Mouse (Mus musculus): Measurements from ENCODE around the gene Pik3r2. TPM values are rescaled to one million over a fixed set of nuclear protein-coding genes. Genes with fewer than 3 reads are reported as not detected.
A peak's percentile ranks its signal among the peaks of the same experiment; 100 is the strongest.

The Pik3r2 gene
- polyA plus RNA-seq, 1 experiment from 2014 or later, result 8.9 TPM

GRCm38 (mm10) chr8:70791975-70792691 is 15.6 kb upstream of the Pik3r2 start:
- DNase-seq (peak; percentile 97), ATAC-seq (peak; percentile 43)
- Histone ChIP-seq H3K4me3 (ENCODE audit: low read depth, low read length) (peak overlapping the region; percentile 56), H3K27me3 (ENCODE audit: insufficient read depth, low read length) (no peaks in the 10 kb centered on the region), H3K36me3 (replicated peaks; ENCODE audit: insufficient read depth, low read length) (peaks cover 29% of the 10 kb centered on the region), H3K9ac (replicated peaks) (peak overlapping the region; percentile 77), H3K27ac (ENCODE audit: low read depth) (peak overlapping the region; percentile 73), H3K4me1 (ENCODE audit: insufficient read depth) (peaks cover 50% of the 10 kb centered on the region), H3K9me3 (ENCODE audit: low read length) (no peaks in the 10 kb centered on the region), H3K4me2 (ENCODE audit: low read depth, low read length) (peak overlapping the region; percentile 85)
- TF ChIP-seq CTCF (IDR thresholded peaks at IDR 0.05; ENCODE audit: low read depth) (no peak), EP300 (IDR thresholded peaks at IDR 0.05; ENCODE audit: low read depth) (no peak)
- WGBS (ENCODE audit: insufficient replicate concordance), result 1% methylated on average over 58 of the region's 58 CpGs

- no peak for TF ChIP-seq CTCF (IDR thresholded peaks at IDR 0.05; ENCODE audit: low read depth)
- TF ChIP-seq EP300 (IDR thresholded peaks at IDR 0.05; ENCODE audit: low read depth), result no peak
- H3K36me3 ChIP-seq (replicated peaks; ENCODE audit: insufficient read depth, low read length), result peaks cover 37% of the 10 kb centered on the region
- peak overlapping the region; percentile 77 for H3K9ac ChIP-seq (replicated peaks)
- peak overlapping the region; percentile 73; the same call in 1 of the 2 replicates for H3K27ac ChIP-seq (ENCODE audit: low read depth)
- DNase-seq (peak; percentile 76), ATAC-seq (0 out of 2 replicates have a peak, but pooled peaks have one; percentile 8)
- H3K4me2 ChIP-seq (ENCODE audit: low read depth, low read length), result peak overlapping the region; percentile 85
- no peaks in the 10 kb centered on the region for H3K9me3 ChIP-seq (ENCODE audit: low read length)
- H3K4me3 ChIP-seq (ENCODE audit: low read depth, low read length), result peak overlapping the region; percentile 56
- no peaks in the 10 kb centered on the region for H3K27me3 ChIP-seq (ENCODE audit: insufficient read depth, low read length)
- H3K4me1 ChIP-seq (ENCODE audit: insufficient read depth), result peaks cover 42% of the 10 kb centered on the region
- WGBS (ENCODE audit: insufficient replicate concordance), result 16% methylated on average over 7 of the region's 7 CpGs
Observed at GRCm38 (mm10) chr8:70791294-70791701, 14.8 kb upstream of the Pik3r2 start.

- H3K27ac ChIP-seq (ENCODE audit: low read depth), result 0 out of 2 replicates have a peak overlapping the region, but pooled peaks have one; percentile 73
- no peaks in the 10 kb centered on the region for H3K27me3 ChIP-seq (ENCODE audit: insufficient read depth, low read length)
- no peaks in the 10 kb centered on the region for H3K9me3 ChIP-seq (ENCODE audit: low read length)
- H3K9ac ChIP-seq (replicated peaks), result peak overlapping the region; percentile 77
- TF ChIP-seq EP300 (IDR thresholded peaks at IDR 0.05; ENCODE audit: low read depth) (no peak), CTCF (IDR thresholded peaks at IDR 0.05; ENCODE audit: low read depth) (no peak)
- H3K4me2 ChIP-seq (ENCODE audit: low read depth, low read length), result peak overlapping the region; percentile 85
- ATAC-seq (no peak), DNase-seq (no peak)
- H3K4me3 ChIP-seq (ENCODE audit: low read depth, low read length), result peak overlapping the region; percentile 56
- WGBS (ENCODE audit: insufficient replicate concordance), result 42% methylated on average over 8 of the region's 8 CpGs
- peaks cover 41% of the 10 kb centered on the region for H3K36me3 ChIP-seq (replicated peaks; ENCODE audit: insufficient read depth, low read length)
- peaks cover 40% of the 10 kb centered on the region for H3K4me1 ChIP-seq (ENCODE audit: insufficient read depth)
Observed at GRCm38 (mm10) chr8:70790846-70791245, 14.3 kb upstream of the Pik3r2 start.

GRCm38 (mm10) chr8:70789046-70789445 is 12.5 kb upstream of the Pik3r2 start:
- Histone ChIP-seq H3K9me3 (ENCODE audit: low read length) (no peaks in the 10 kb centered on the region), H3K9ac (replicated peaks) (no peak overlapping the region), H3K27ac (ENCODE audit: low read depth) (no peak overlapping the region), H3K27me3 (ENCODE audit: insufficient read depth, low read length) (no peaks in the 10 kb centered on the region), H3K36me3 (replicated peaks; ENCODE audit: insufficient read depth, low read length) (peaks cover 56% of the 10 kb centered on the region), H3K4me1 (ENCODE audit: insufficient read depth) (peaks cover 34% of the 10 kb centered on the region), H3K4me2 (ENCODE audit: low read depth, low read length) (no peak overlapping the region), H3K4me3 (ENCODE audit: low read depth, low read length) (no peak overlapping the region)
- WGBS (ENCODE audit: insufficient replicate concordance), result 88% methylated on average over 10 of the region's 10 CpGs
- TF ChIP-seq CTCF (IDR thresholded peaks at IDR 0.05; ENCODE audit: low read depth) (no peak), EP300 (IDR thresholded peaks at IDR 0.05; ENCODE audit: low read depth) (no peak)
- DNase-seq, result no peak
- ATAC-seq, result no peak

- no peak overlapping the region for H3K4me2 ChIP-seq (ENCODE audit: low read depth, low read length)
- no peak overlapping the region for H3K27ac ChIP-seq (ENCODE audit: low read depth)
- TF ChIP-seq EP300 (IDR thresholded peaks at IDR 0.05; ENCODE audit: low read depth) (no peak), CTCF (IDR thresholded peaks at IDR 0.05; ENCODE audit: low read depth) (no peak)
- no peak overlapping the region for H3K4me3 ChIP-seq (ENCODE audit: low read depth, low read length)
- DNase-seq (peak; percentile 80), ATAC-seq (peak; percentile 19; the same call in 1 of the 2 replicates)
- no peaks in the 10 kb centered on the region for H3K27me3 ChIP-seq (ENCODE audit: insufficient read depth, low read length)
- no peak overlapping the region for H3K9ac ChIP-seq (replicated peaks)
- WGBS (ENCODE audit: insufficient replicate concordance), result 59% methylated on average over 30 of the region's 30 CpGs
- H3K9me3 ChIP-seq (ENCODE audit: low read length), result no peaks in the 10 kb centered on the region
- H3K4me1 ChIP-seq (ENCODE audit: insufficient read depth), result peaks cover 31% of the 10 kb centered on the region
- H3K36me3 ChIP-seq (replicated peaks; ENCODE audit: insufficient read depth, low read length), result peaks cover 66% of the 10 kb centered on the region
Observed at GRCm38 (mm10) chr8:70787941-70788667, 11.6 kb upstream of the Pik3r2 start.

- Histone ChIP-seq H3K4me2 (ENCODE audit: low read depth, low read length) (no peak overlapping the region), H3K27me3 (ENCODE audit: insufficient read depth, low read length) (no peaks in the 10 kb centered on the region), H3K9ac (replicated peaks) (no peak overlapping the region), H3K4me3 (ENCODE audit: low read depth, low read length) (no peak overlapping the region), H3K36me3 (replicated peaks; ENCODE audit: insufficient read depth, low read length) (peaks cover 71% of the 10 kb centered on the region), H3K4me1 (ENCODE audit: insufficient read depth) (peaks cover 21% of the 10 kb centered on the region), H3K27ac (ENCODE audit: low read depth) (no peak overlapping the region), H3K9me3 (ENCODE audit: low read length) (no peaks in the 10 kb centered on the region)
- ATAC-seq (no peak), DNase-seq (no peak)
- no peak for TF ChIP-seq CTCF (IDR thresholded peaks at IDR 0.05; ENCODE audit: low read depth)
- WGBS (ENCODE audit: insufficient replicate concordance), result 79% methylated on average over 3 of the region's 3 CpGs
Observed at GRCm38 (mm10) chr8:70787051-70787445, 10.5 kb upstream of the Pik3r2 start.

Measured in liver, postnatal 0 days (tissue).